Mouse (Mus musculus) T-cell, adult 2 months (primary cell): ENCODE results near the gene Mrps6.
"Not testable (repeated sequence)": the region's sequence is repeated elsewhere in the genome, so short reads cannot be mapped to it uniquely, and the experiment has no call there.

Source experiments
- DNase-seq: peaks from one replicate; pipeline ENCODE4 v3.0.0; 2022; ENCODE audit warnings: low spot score

Gene Mrps6

GRCm38 (mm10) chr16:92062832-92063231 lies 4.8 kb downstream of the Mrps6 start:
- no peak for DNase-seq

GRCm38 (mm10) chr16:92064801-92065200 lies 6.7 kb downstream of the Mrps6 start:
- no peak for DNase-seq

- DNase-seq, result no peak
Observed at GRCm38 (mm10) chr16:92070338-92070737, 12.3 kb downstream of the Mrps6 start.

- DNase-seq, result no peak
Observed at GRCm38 (mm10) chr16:92076797-92077196, 18.7 kb downstream of the Mrps6 start.

GRCm38 (mm10) chr16:92083771-92084453 lies 25.8 kb downstream of the Mrps6 start:
- no peak for DNase-seq

- no peak for DNase-seq
Observed at GRCm38 (mm10) chr16:92089225-92089624, 31.2 kb downstream of the Mrps6 start.

- DNase-seq, result no peak
Observed at GRCm38 (mm10) chr16:92091876-92092275, 33.8 kb downstream of the Mrps6 start.

GRCm38 (mm10) chr16:92098351-92099051 lies 40.4 kb downstream of the Mrps6 start:
- DNase-seq, result no peak

- DNase-seq, result no peak
Observed at GRCm38 (mm10) chr16:92099598-92099997, 41.5 kb downstream of the Mrps6 start.

GRCm38 (mm10) chr16:92100111-92100510 lies 42.0 kb downstream of the Mrps6 start:
- DNase-seq, result no peak

- DNase-seq, result no peak
Observed at GRCm38 (mm10) chr16:92102115-92102514, 44.0 kb downstream of the Mrps6 start.

GRCm38 (mm10) chr16:92102931-92103330 lies 44.9 kb downstream of the Mrps6 start:
- DNase-seq, result not testable (repeated sequence)

- no peak for DNase-seq
Observed at GRCm38 (mm10) chr16:92103572-92104331, 45.7 kb downstream of the Mrps6 start.

- no peak for DNase-seq
Observed at GRCm38 (mm10) chr16:92104332-92104590, 46.2 kb downstream of the Mrps6 start.

GRCm38 (mm10) chr16:92104951-92105350 lies 46.9 kb downstream of the Mrps6 start:
- no peak for DNase-seq

GRCm38 (mm10) chr16:92105631-92106030 lies 47.6 kb downstream of the Mrps6 start:
- no peak for DNase-seq

GRCm38 (mm10) chr16:92107346-92107745 lies 49.3 kb downstream of the Mrps6 start:
- DNase-seq, result no peak

- no peak for DNase-seq
Observed at GRCm38 (mm10) chr16:92114706-92115241, 56.7 kb downstream of the Mrps6 start.

GRCm38 (mm10) chr16:92115611-92116421 lies 57.7 kb downstream of the Mrps6 start:
- no peak for DNase-seq

- DNase-seq, result no peak
Observed at GRCm38 (mm10) chr16:92117337-92118209, 59.5 kb downstream of the Mrps6 start.

- DNase-seq, result no peak
Observed at GRCm38 (mm10) chr16:92119013-92119515, 61.0 kb downstream of the Mrps6 start.
